Mouse (Mus musculus): Measurements from ENCODE around the gene Ptprj. TPM values are rescaled to one million over a fixed set of nuclear protein-coding genes. Genes with fewer than 3 reads are reported as not detected.
A peak's percentile ranks its signal among the peaks of the same experiment; 100 is the strongest.

Gene Ptprj
- polyA plus RNA-seq (2015; fragmentation: Nextera tagmentation; extraction: Ambion mirVana) = 2.1 and 2.2 TPM in 2 replicates

- Histone ChIP-seq H3K4me1 (replicated peaks; ENCODE audit: control insufficient read depth, insufficient read depth) (no peaks in the 10 kb centered on the region), H3K27ac (replicated peaks) (peak within 1 kb of the TSS; percentile 91), H3K36me3 (ENCODE audit: control insufficient read depth, insufficient read depth, low read length) (no peaks in the 10 kb centered on the region), H3K9ac (ENCODE audit: low read length) (peak within 1 kb of the TSS; percentile 81), H3K4me2 (replicated peaks; ENCODE audit: low read depth) (peak within 1 kb of the TSS; percentile 99), H3K4me3 (ENCODE audit: low read depth, low read length) (peak within 1 kb of the TSS; percentile 84), H3K27me3 (ENCODE audit: control insufficient read depth, insufficient read depth, low read length) (no peaks in the 10 kb centered on the region), H3K9me3 (ENCODE audit: control insufficient read depth, low read length) (no peaks in the 10 kb centered on the region)
- no peak for TF ChIP-seq EP300 (optimal IDR thresholded peaks at IDR 0.05)
- TF ChIP-seq CTCF (IDR thresholded peaks at IDR 0.05; ENCODE audit: low read depth) = peak; percentile 27; the same call in 1 of the 2 replicates
- DNase-seq (ENCODE audit: low spot score) = peak; percentile 76
- ATAC-seq (ENCODE audit: low FRiP score, low TSS enrichment) = peak; percentile 76
- under 1% methylated on average over 64 of the region's 100 CpGs for WGBS
Observed at GRCm38 (mm10) chr2:90580236-90581005, at the start of gene Ptprj. Ptprj (minus strand) TSS chr2:90580647.

GRCm38 (mm10) chr2:90629552-90629951, 49.1 kb upstream of the Ptprj start:
- H3K27me3 ChIP-seq (ENCODE audit: control insufficient read depth, insufficient read depth, low read length) = no peaks in the 10 kb centered on the region
- H3K9ac ChIP-seq (ENCODE audit: low read length) = no peak overlapping the region
- no peak overlapping the region for H3K4me2 ChIP-seq (replicated peaks; ENCODE audit: low read depth)
- no peak overlapping the region for H3K4me3 ChIP-seq (ENCODE audit: low read depth, low read length)
- ATAC-seq (ENCODE audit: low FRiP score, low TSS enrichment) = no peak
- H3K9me3 ChIP-seq (ENCODE audit: control insufficient read depth, low read length) = no peaks in the 10 kb centered on the region
- no peak overlapping the region for H3K27ac ChIP-seq (replicated peaks)
- no peaks in the 10 kb centered on the region for H3K36me3 ChIP-seq (ENCODE audit: control insufficient read depth, insufficient read depth, low read length)
- no peak for DNase-seq (ENCODE audit: low spot score)
- no peaks in the 10 kb centered on the region for H3K4me1 ChIP-seq (replicated peaks; ENCODE audit: control insufficient read depth, insufficient read depth)
- TF ChIP-seq EP300 (optimal IDR thresholded peaks at IDR 0.05) (no peak), CTCF (IDR thresholded peaks at IDR 0.05; ENCODE audit: low read depth) (no peak)
- 23% methylated on average over 2 of the region's 2 CpGs for WGBS

GRCm38 (mm10) chr2:90628261-90628660, 47.8 kb upstream of the Ptprj start:
- ATAC-seq (ENCODE audit: low FRiP score, low TSS enrichment) (no peak), DNase-seq (ENCODE audit: low spot score) (no peak)
- Histone ChIP-seq H3K4me2 (replicated peaks; ENCODE audit: low read depth) (no peak overlapping the region), H3K36me3 (ENCODE audit: control insufficient read depth, insufficient read depth, low read length) (no peaks in the 10 kb centered on the region), H3K27me3 (ENCODE audit: control insufficient read depth, insufficient read depth, low read length) (no peaks in the 10 kb centered on the region), H3K27ac (replicated peaks) (no peak overlapping the region), H3K4me3 (ENCODE audit: low read depth, low read length) (no peak overlapping the region), H3K9ac (ENCODE audit: low read length) (no peak overlapping the region), H3K4me1 (replicated peaks; ENCODE audit: control insufficient read depth, insufficient read depth) (no peaks in the 10 kb centered on the region), H3K9me3 (ENCODE audit: control insufficient read depth, low read length) (no peaks in the 10 kb centered on the region)
- 88% methylated on average over 5 of the region's 5 CpGs for WGBS
- TF ChIP-seq EP300 (optimal IDR thresholded peaks at IDR 0.05) = no peak

DNA sequence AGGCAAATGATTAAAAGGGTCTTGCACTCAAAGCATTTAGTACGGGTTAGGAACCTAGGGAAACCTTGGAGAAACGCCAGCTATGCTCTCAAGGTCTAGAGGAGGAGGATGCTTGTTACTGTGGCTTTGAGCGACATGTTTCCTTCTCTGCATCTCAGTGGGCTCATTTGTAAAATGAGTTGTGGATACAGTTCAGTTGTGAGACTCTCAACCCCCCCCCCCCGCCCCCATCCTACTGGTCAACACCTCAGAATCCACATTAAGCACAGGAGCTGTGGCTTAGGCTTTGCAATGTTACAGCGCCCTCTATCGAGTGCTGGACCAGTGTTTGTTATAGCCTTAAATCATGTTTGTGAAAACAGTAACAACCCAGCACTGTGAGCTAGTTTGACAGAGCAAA, 44.5 kb upstream of the Ptprj start:
- H3K27me3 ChIP-seq (ENCODE audit: control insufficient read depth, insufficient read depth, low read length) = no peaks in the 10 kb centered on the region
- no peaks in the 10 kb centered on the region for H3K4me1 ChIP-seq (replicated peaks; ENCODE audit: control insufficient read depth, insufficient read depth)
- H3K9ac ChIP-seq (ENCODE audit: low read length) = no peak overlapping the region
- WGBS = 5% methylated on average over 6 of the region's 6 CpGs
- ATAC-seq (ENCODE audit: low FRiP score, low TSS enrichment) (peak; percentile 64; the same call in 1 of the 2 replicates), DNase-seq (ENCODE audit: low spot score) (peak; percentile 69)
- TF ChIP-seq EP300 (optimal IDR thresholded peaks at IDR 0.05) = no peak
- peak; percentile 82 for TF ChIP-seq CTCF (IDR thresholded peaks at IDR 0.05; ENCODE audit: low read depth)
- no peaks in the 10 kb centered on the region for H3K9me3 ChIP-seq (ENCODE audit: control insufficient read depth, low read length)
- H3K27ac ChIP-seq (replicated peaks) = no peak overlapping the region
- H3K4me2 ChIP-seq (replicated peaks; ENCODE audit: low read depth) = 0 out of 2 replicates have a peak overlapping the region, but pooled peaks have one; percentile 14
- no peaks in the 10 kb centered on the region for H3K36me3 ChIP-seq (ENCODE audit: control insufficient read depth, insufficient read depth, low read length)
- H3K4me3 ChIP-seq (ENCODE audit: low read depth, low read length) = no peak overlapping the region

GRCm38 (mm10) chr2:90624339-90624738, 43.9 kb upstream of the Ptprj start:
- TF ChIP-seq EP300 (optimal IDR thresholded peaks at IDR 0.05) = no peak
- no peak for TF ChIP-seq CTCF (IDR thresholded peaks at IDR 0.05; ENCODE audit: low read depth)
- H3K4me3 ChIP-seq (ENCODE audit: low read depth, low read length) = no peak overlapping the region
- H3K27ac ChIP-seq (replicated peaks) = no peak overlapping the region
- no peaks in the 10 kb centered on the region for H3K4me1 ChIP-seq (replicated peaks; ENCODE audit: control insufficient read depth, insufficient read depth)
- WGBS = 22% methylated on average over 4 of the region's 4 CpGs
- no peaks in the 10 kb centered on the region for H3K27me3 ChIP-seq (ENCODE audit: control insufficient read depth, insufficient read depth, low read length)
- peak; percentile 58 for DNase-seq (ENCODE audit: low spot score)
- ATAC-seq (ENCODE audit: low FRiP score, low TSS enrichment) = 0 out of 2 replicates have a peak, but pooled peaks have one; percentile 49
- no peaks in the 10 kb centered on the region for H3K36me3 ChIP-seq (ENCODE audit: control insufficient read depth, insufficient read depth, low read length)
- H3K4me2 ChIP-seq (replicated peaks; ENCODE audit: low read depth) = no peak overlapping the region
- no peaks in the 10 kb centered on the region for H3K9me3 ChIP-seq (ENCODE audit: control insufficient read depth, low read length)
- H3K9ac ChIP-seq (ENCODE audit: low read length) = no peak overlapping the region

- H3K9ac ChIP-seq (ENCODE audit: low read length) = no peak overlapping the region
- no peaks in the 10 kb centered on the region for H3K36me3 ChIP-seq (ENCODE audit: control insufficient read depth, insufficient read depth, low read length)
- H3K4me3 ChIP-seq (ENCODE audit: low read depth, low read length) = no peak overlapping the region
- no peak overlapping the region for H3K4me2 ChIP-seq (replicated peaks; ENCODE audit: low read depth)
- WGBS = 76% methylated on average over 5 of the region's 5 CpGs
- no peaks in the 10 kb centered on the region for H3K27me3 ChIP-seq (ENCODE audit: control insufficient read depth, insufficient read depth, low read length)
- DNase-seq (ENCODE audit: low spot score) (no peak), ATAC-seq (ENCODE audit: low FRiP score, low TSS enrichment) (no peak)
- TF ChIP-seq EP300 (optimal IDR thresholded peaks at IDR 0.05) (no peak), CTCF (IDR thresholded peaks at IDR 0.05; ENCODE audit: low read depth) (no peak)
- no peak overlapping the region for H3K27ac ChIP-seq (replicated peaks)
- no peaks in the 10 kb centered on the region for H3K4me1 ChIP-seq (replicated peaks; ENCODE audit: control insufficient read depth, insufficient read depth)
- H3K9me3 ChIP-seq (ENCODE audit: control insufficient read depth, low read length) = no peaks in the 10 kb centered on the region
Observed at GRCm38 (mm10) chr2:90620815-90621214, 40.4 kb upstream of the Ptprj start.

Measured in stomach, postnatal 0 days (tissue).